Mouse (Mus musculus) cerebellum, adult 2 months (tissue): ENCODE data around the gene G6pc3. TPM values are rescaled to one million over a fixed set of nuclear protein-coding genes. Genes with fewer than 3 reads are reported as not detected.

Source experiments
- DNase-seq, 2 experiments: peaks; one replicate each; pipeline ENCODE4 v3.0.0; 2021
- H3K27ac ChIP-seq: fragments of 200-500 bp; 2 replicates; pipeline ENCODE4 v1.5.1; 2012; ENCODE audit warnings: low read length, control low read depth, inconsistent platforms; ENCODE audit not compliant: insufficient read depth
- H3K27me3 ChIP-seq: fragments of 200-500 bp; 2 replicates; pipeline ENCODE4 v1.6.1; 2012; ENCODE audit warnings: inconsistent platforms, mild to moderate bottlenecking, low read length, moderate library complexity; ENCODE audit not compliant: control insufficient read depth, insufficient read depth
- H3K4me1 ChIP-seq: fragments of 200-500 bp; 2 replicates; pipeline ENCODE4 v1.6.1; 2011; ENCODE audit warnings: low read length; ENCODE audit not compliant: control insufficient read depth, insufficient read depth
- H3K4me3 ChIP-seq: fragments of 200-500 bp; replicated peaks from 2 replicates; pipeline ENCODE3; 2011; ENCODE audit warnings: mild to moderate bottlenecking, low read depth, low read length, control low read depth; ENCODE audit not compliant: insufficient read depth
- CTCF ChIP-seq: fragments of 200-500 bp; IDR thresholded peaks from 2 replicates; pipeline ENCODE4 v1.5.1; 2011; ENCODE audit warnings: low read depth, mild to moderate bottlenecking, control low read depth, low read length, moderate library complexity, borderline replicate concordance; ENCODE audit not compliant: insufficient read depth
- POLR2A ChIP-seq: fragments of 200-500 bp; IDR thresholded peaks from 2 replicates; pipeline ENCODE4 v1.6.1; 2011; ENCODE audit warnings: low read length, control low read depth, borderline replicate concordance; ENCODE audit not compliant: insufficient read depth
- WGBS: fragments of 180-500 bp; shearing (Covaris S2); methylation state at CpG from one replicate; pipeline ENCODE4 v1.1.7; 2018; 5-methylcytosine and 5-hydroxymethylcytosine counted together
- polyA plus RNA-seq: library from polyadenylated mRNA; depleted of rRNA; stranded (reverse); fragments of >200 nt; gene quantifications from 2 replicates; pipeline ENCODE4 v1.2.3, GENCODE M21; 2012

G6pc3 gene
- polyA plus RNA-seq, 1 experiment, result 120 TPM

GRCm38 (mm10) chr11:102179836-102180235 lies 9.6 kb upstream of the G6pc3 start:
- peaks cover 6% of the 10 kb centered on the region for H3K4me1 ChIP-seq
- H3K27ac ChIP-seq, result no peak overlapping the region
- DNase-seq, result no peak
- H3K27me3 ChIP-seq, result no peaks in the 10 kb centered on the region
- TF ChIP-seq CTCF (no peak), POLR2A (no peak)
- H3K4me3 ChIP-seq, result no peak overlapping the region

- H3K4me3 ChIP-seq, result peak overlapping the region; percentile 86
- TF ChIP-seq CTCF, result no peak
- no peak for TF ChIP-seq POLR2A
- H3K4me1 ChIP-seq, result peaks cover 5% of the 10 kb centered on the region; the same call in 1 of the 2 replicates
- 0 out of 2 replicates have a peak overlapping the region, but pooled peaks have one; percentile 37 for H3K27ac ChIP-seq
- no peak for DNase-seq
- H3K27me3 ChIP-seq, result no peaks in the 10 kb centered on the region
- WGBS, result 1% methylated on average over 7 of the region's 7 CpGs
Observed at GRCm38 (mm10) chr11:102184253-102184645, 5.2 kb upstream of the G6pc3 start.

GRCm38 (mm10) chr11:102184646-102185495 lies 4.5 kb upstream of the G6pc3 start, which contains the start of gene Lsm12:
Gene Lsm12, minus strand, starts transcription at chr11:102185296.
- Histone ChIP-seq H3K4me1 (peaks cover 5% of the 10 kb centered on the region; the same call in 1 of the 2 replicates), H3K27ac (peak within 1 kb of the TSS; percentile 88), H3K27me3 (no peaks in the 10 kb centered on the region), H3K4me3 (peak within 1 kb of the TSS; percentile 86)
- DNase-seq, result peak; percentile 94 to 97
- no peak for TF ChIP-seq CTCF
- peak; percentile 70 for TF ChIP-seq POLR2A
- WGBS, result 1% methylated on average over 68 of the region's 70 CpGs

- H3K27me3 ChIP-seq, result no peaks in the 10 kb centered on the region
- peaks cover 6% of the 10 kb centered on the region; the same call in 1 of the 2 replicates for H3K4me1 ChIP-seq
- H3K27ac ChIP-seq, result no peak overlapping the region
- TF ChIP-seq CTCF (no peak), POLR2A (no peak)
- H3K4me3 ChIP-seq, result peak overlapping the region; percentile 86
- 41% methylated on average over 3 of the region's 3 CpGs for WGBS
- DNase-seq, result no peak
Observed at GRCm38 (mm10) chr11:102185677-102186076, 3.7 kb upstream of the G6pc3 start.

- Histone ChIP-seq H3K27ac (no peak overlapping the region), H3K27me3 (no peaks in the 10 kb centered on the region), H3K4me3 (no peak overlapping the region), H3K4me1 (peaks cover 7% of the 10 kb centered on the region; the same call in 1 of the 2 replicates)
- 65% methylated on average over 1 of the region's 1 CpGs for WGBS
- no peak for DNase-seq
- TF ChIP-seq POLR2A (no peak), CTCF (no peak)
Observed at GRCm38 (mm10) chr11:102186235-102186634, 3.2 kb upstream of the G6pc3 start.

- 77% methylated on average over 6 of the region's 6 CpGs for WGBS
- Histone ChIP-seq H3K27ac (no peak overlapping the region), H3K4me1 (peaks cover 5% of the 10 kb centered on the region; the same call in 1 of the 2 replicates), H3K4me3 (no peak overlapping the region), H3K27me3 (no peaks in the 10 kb centered on the region)
- no peak for TF ChIP-seq CTCF
- TF ChIP-seq POLR2A, result no peak
- no peak for DNase-seq
Observed at GRCm38 (mm10) chr11:102188980-102189379, 440 bp upstream of the G6pc3 start.

- no peak for TF ChIP-seq CTCF
- DNase-seq, result no peak
- H3K27ac ChIP-seq, result no peak overlapping the region
- H3K27me3 ChIP-seq, result no peaks in the 10 kb centered on the region
- no peak overlapping the region for H3K4me3 ChIP-seq
- H3K4me1 ChIP-seq, result peaks cover 5% of the 10 kb centered on the region; the same call in 1 of the 2 replicates
- WGBS, result 71% methylated on average over 4 of the region's 4 CpGs
Observed at GRCm38 (mm10) chr11:102190848-102191247, 1.4 kb downstream of the G6pc3 start.

- Histone ChIP-seq H3K27ac (no peak overlapping the region), H3K27me3 (no peaks in the 10 kb centered on the region), H3K4me1 (peaks cover 18% of the 10 kb centered on the region), H3K4me3 (no peak overlapping the region)
- no peak for DNase-seq
- TF ChIP-seq POLR2A (no peak), CTCF (no peak)
- 84% methylated on average over 9 of the region's 9 CpGs for WGBS
Observed at GRCm38 (mm10) chr11:102193657-102194440, 4.4 kb downstream of the G6pc3 start.
